Mouse (Mus musculus) embryonic facial prominence, embryonic 11.5 days (tissue): ENCODE measurements around the gene Abhd5. TPM values are rescaled to one million over a fixed set of nuclear protein-coding genes. Genes with fewer than 3 reads are reported as not detected.

ENCODE experiments used
- ATAC-seq: fragments of 200-750 bp; cut with Nextera tagmentation; replicated peaks from 2 replicates; pipeline ENCODE4 v1.8.0; 2017; ENCODE audit warnings: low read depth; ENCODE audit not compliant: insufficient number of reproducible peaks, low FRiP score, low TSS enrichment
- DNase-seq: peaks from one replicate; pipeline ENCODE4 v3.0.0-alpha.2; 2015; ENCODE audit warnings: low spot score
- H3K27ac ChIP-seq: fragments of 300-500 bp; sonication (generic); replicated peaks from 2 replicates; pipeline ENCODE4 v1.5.1; 2014; ENCODE audit warnings: mild to moderate bottlenecking, low read depth, low read length, control low read depth
- H3K27me3 ChIP-seq: fragments of 300-500 bp; sonication (generic); 2 replicates; pipeline ENCODE4 v1.6.1; 2014; ENCODE audit warnings: mild to moderate bottlenecking, low read length, moderate library complexity, mixed read lengths; ENCODE audit not compliant: control insufficient read depth, insufficient read depth
- H3K36me3 ChIP-seq: fragments of 300-500 bp; sonication (generic); replicated peaks from 2 replicates; pipeline ENCODE4 v1.6.1; 2014; ENCODE audit warnings: low read depth, mild to moderate bottlenecking, low read length, moderate library complexity, mixed read lengths; ENCODE audit not compliant: control insufficient read depth, insufficient read depth
- H3K4me1 ChIP-seq: fragments of 300-500 bp; sonication (generic); 2 replicates; pipeline ENCODE4 v1.6.1; 2014; ENCODE audit warnings: low read length, mixed read lengths; ENCODE audit not compliant: control insufficient read depth, insufficient read depth
- H3K4me2 ChIP-seq: fragments of 300-500 bp; sonication (generic); 2 replicates; pipeline ENCODE4 v1.6.1; 2014; ENCODE audit warnings: low read depth, mild to moderate bottlenecking, control low read depth, low read length, moderate library complexity
- H3K4me3 ChIP-seq: fragments of 300-500 bp; sonication (generic); 2 replicates; pipeline ENCODE4 v1.5.1; 2014; ENCODE audit warnings: low read depth, low read length, control low read depth
- H3K9ac ChIP-seq: fragments of 300-500 bp; sonication (generic); replicated peaks from 2 replicates; pipeline ENCODE4 v1.6.1; 2014; ENCODE audit warnings: mild to moderate bottlenecking, control low read depth, low read length
- H3K9me3 ChIP-seq: fragments of 300-500 bp; sonication (generic); replicated peaks from 2 replicates; pipeline ENCODE4 v1.6.1; 2016; ENCODE audit warnings: mild to moderate bottlenecking, low read length, inconsistent platforms, mixed read lengths; ENCODE audit not compliant: control insufficient read depth
- WGBS: fragments of 180-500 bp; shearing (Covaris S2); extraction: QIAGEN DNeasy Blood & Tissue Kit; methylation state at CpG from one replicate; pipeline ENCODE4 v1.1.7; 2014; 5-methylcytosine and 5-hydroxymethylcytosine counted together
- polyA plus RNA-seq: library from polyadenylated mRNA; unstranded; fragments of >200 nt; fragmentation: Nextera tagmentation; extraction: Ambion mirVana; gene quantifications from 2 replicates; pipeline ENCODE4 v1.2.1, GENCODE M21; 2014

Gene Abhd5
- polyA plus RNA-seq, 1 experiment from 2014 or later = 29.2 TPM

GRCm38 (mm10) chr9:122349286-122349685, 2.1 kb upstream of the Abhd5 start:
- Histone ChIP-seq H3K27ac (no peak overlapping the region), H3K4me2 (no peak overlapping the region), H3K27me3 (no peaks in the 10 kb centered on the region), H3K36me3 (no peaks in the 10 kb centered on the region), H3K4me1 (no peaks in the 10 kb centered on the region), H3K9me3 (no peaks in the 10 kb centered on the region), H3K4me3 (no peak overlapping the region), H3K9ac (no peak overlapping the region)
- 84% methylated on average over 4 of the region's 4 CpGs for WGBS
- ATAC-seq (no peak), DNase-seq (no peak)

- no peak overlapping the region for H3K9ac ChIP-seq
- no peaks in the 10 kb centered on the region for H3K36me3 ChIP-seq
- H3K4me3 ChIP-seq = no peak overlapping the region; the same call in 1 of the 2 replicates
- ATAC-seq (no peak), DNase-seq (no peak)
- no peak overlapping the region for H3K27ac ChIP-seq
- no peaks in the 10 kb centered on the region for H3K27me3 ChIP-seq
- no peaks in the 10 kb centered on the region for H3K9me3 ChIP-seq
- H3K4me2 ChIP-seq = no peak overlapping the region
- H3K4me1 ChIP-seq = no peaks in the 10 kb centered on the region
- WGBS = 73% methylated on average over 7 of the region's 7 CpGs
These were observed 845 bp upstream of the Abhd5 start for GRCm38 (mm10) chr9:122350396-122351130.

- peak overlapping the region; percentile 54 for H3K4me3 ChIP-seq
- no peak for DNase-seq
- peak overlapping the region; percentile 66 for H3K4me2 ChIP-seq
- ATAC-seq = no peak; the same call in 1 of the 2 replicates
- H3K9me3 ChIP-seq = no peaks in the 10 kb centered on the region
- peak overlapping the region; percentile 85 for H3K9ac ChIP-seq
- H3K27ac ChIP-seq = no peak overlapping the region
- under 1% methylated on average over 30 of the region's 30 CpGs for WGBS
- no peaks in the 10 kb centered on the region for H3K4me1 ChIP-seq
- no peaks in the 10 kb centered on the region for H3K27me3 ChIP-seq
- H3K36me3 ChIP-seq = no peaks in the 10 kb centered on the region
These were observed 601 bp downstream of the Abhd5 start for GRCm38 (mm10) chr9:122352025-122352392.

GRCm38 (mm10) chr9:122352911-122353310, 1.5 kb downstream of the Abhd5 start:
- WGBS = 86% methylated on average over 4 of the region's 4 CpGs
- H3K4me3 ChIP-seq = no peak overlapping the region
- ATAC-seq (no peak), DNase-seq (no peak)
- H3K9me3 ChIP-seq = no peaks in the 10 kb centered on the region
- H3K9ac ChIP-seq = no peak overlapping the region
- no peaks in the 10 kb centered on the region for H3K4me1 ChIP-seq
- no peaks in the 10 kb centered on the region for H3K36me3 ChIP-seq
- H3K27me3 ChIP-seq = no peaks in the 10 kb centered on the region
- H3K4me2 ChIP-seq = no peak overlapping the region
- H3K27ac ChIP-seq = no peak overlapping the region

GRCm38 (mm10) chr9:122354240-122354639, 2.8 kb downstream of the Abhd5 start:
- Histone ChIP-seq H3K9ac (no peak overlapping the region), H3K4me3 (no peak overlapping the region), H3K4me2 (no peak overlapping the region), H3K27me3 (no peaks in the 10 kb centered on the region), H3K4me1 (no peaks in the 10 kb centered on the region), H3K36me3 (no peaks in the 10 kb centered on the region), H3K27ac (no peak overlapping the region), H3K9me3 (no peaks in the 10 kb centered on the region)
- no peak for DNase-seq
- no peak for ATAC-seq
- WGBS = 88% methylated on average over 3 of the region's 3 CpGs

GRCm38 (mm10) chr9:122357073-122357472, 5.7 kb downstream of the Abhd5 start:
- Histone ChIP-seq H3K4me2 (no peak overlapping the region), H3K4me1 (no peaks in the 10 kb centered on the region), H3K4me3 (no peak overlapping the region), H3K27ac (no peak overlapping the region), H3K27me3 (no peaks in the 10 kb centered on the region), H3K9me3 (no peaks in the 10 kb centered on the region), H3K36me3 (no peaks in the 10 kb centered on the region), H3K9ac (no peak overlapping the region)
- WGBS = 79% methylated on average over 1 of the region's 1 CpGs
- DNase-seq (no peak), ATAC-seq (no peak)

GRCm38 (mm10) chr9:122357626-122358025, 6.2 kb downstream of the Abhd5 start:
- DNase-seq = no peak
- no peak for ATAC-seq
- no peaks in the 10 kb centered on the region for H3K27me3 ChIP-seq
- no peaks in the 10 kb centered on the region for H3K9me3 ChIP-seq
- 87% methylated on average over 1 of the region's 1 CpGs for WGBS
- no peaks in the 10 kb centered on the region for H3K4me1 ChIP-seq
- H3K9ac ChIP-seq = no peak overlapping the region
- H3K27ac ChIP-seq = no peak overlapping the region
- no peaks in the 10 kb centered on the region for H3K36me3 ChIP-seq
- no peak overlapping the region for H3K4me2 ChIP-seq
- H3K4me3 ChIP-seq = no peak overlapping the region

GRCm38 (mm10) chr9:122364171-122364570, 12.8 kb downstream of the Abhd5 start:
- DNase-seq (no peak), ATAC-seq (no peak)
- no peaks in the 10 kb centered on the region for H3K9me3 ChIP-seq
- WGBS = 48% methylated on average over 1 of the region's 1 CpGs
- no peak overlapping the region for H3K4me3 ChIP-seq
- no peak overlapping the region for H3K27ac ChIP-seq
- H3K9ac ChIP-seq = no peak overlapping the region
- no peaks in the 10 kb centered on the region for H3K4me1 ChIP-seq
- no peaks in the 10 kb centered on the region for H3K36me3 ChIP-seq
- H3K4me2 ChIP-seq = no peak overlapping the region
- no peaks in the 10 kb centered on the region for H3K27me3 ChIP-seq
